Mouse (Mus musculus) embryonic facial prominence, embryonic 11.5 days (tissue): Measurements from ENCODE around the gene Cdh6. TPM values are rescaled to one million over a fixed set of nuclear protein-coding genes. Genes with fewer than 3 reads are reported as not detected.
A peak's percentile ranks its signal among the peaks of the same experiment; 100 is the strongest.

Experiments used
- ATAC-seq: fragments of 200-750 bp; cut with Nextera tagmentation; replicated peaks from 2 replicates; pipeline ENCODE4 v1.8.0; 2017; ENCODE audit warnings: low read depth; ENCODE audit not compliant: insufficient number of reproducible peaks, low FRiP score, low TSS enrichment
- DNase-seq: peaks from one replicate; pipeline ENCODE4 v3.0.0-alpha.2; 2015; ENCODE audit warnings: low spot score
- H3K27ac ChIP-seq: fragments of 300-500 bp; sonication (generic); replicated peaks from 2 replicates; pipeline ENCODE4 v1.5.1; 2014; ENCODE audit warnings: mild to moderate bottlenecking, low read depth, low read length, control low read depth
- H3K27me3 ChIP-seq: fragments of 300-500 bp; sonication (generic); 2 replicates; pipeline ENCODE4 v1.6.1; 2014; ENCODE audit warnings: mild to moderate bottlenecking, low read length, moderate library complexity, mixed read lengths; ENCODE audit not compliant: control insufficient read depth, insufficient read depth
- H3K36me3 ChIP-seq: fragments of 300-500 bp; sonication (generic); replicated peaks from 2 replicates; pipeline ENCODE4 v1.6.1; 2014; ENCODE audit warnings: low read depth, mild to moderate bottlenecking, low read length, moderate library complexity, mixed read lengths; ENCODE audit not compliant: control insufficient read depth, insufficient read depth
- H3K4me1 ChIP-seq: fragments of 300-500 bp; sonication (generic); 2 replicates; pipeline ENCODE4 v1.6.1; 2014; ENCODE audit warnings: low read length, mixed read lengths; ENCODE audit not compliant: control insufficient read depth, insufficient read depth
- H3K4me2 ChIP-seq: fragments of 300-500 bp; sonication (generic); 2 replicates; pipeline ENCODE4 v1.6.1; 2014; ENCODE audit warnings: low read depth, mild to moderate bottlenecking, control low read depth, low read length, moderate library complexity
- H3K4me3 ChIP-seq: fragments of 300-500 bp; sonication (generic); 2 replicates; pipeline ENCODE4 v1.5.1; 2014; ENCODE audit warnings: low read depth, low read length, control low read depth
- H3K9ac ChIP-seq: fragments of 300-500 bp; sonication (generic); replicated peaks from 2 replicates; pipeline ENCODE4 v1.6.1; 2014; ENCODE audit warnings: mild to moderate bottlenecking, control low read depth, low read length
- H3K9me3 ChIP-seq: fragments of 300-500 bp; sonication (generic); replicated peaks from 2 replicates; pipeline ENCODE4 v1.6.1; 2016; ENCODE audit warnings: mild to moderate bottlenecking, low read length, inconsistent platforms, mixed read lengths; ENCODE audit not compliant: control insufficient read depth
- WGBS: fragments of 180-500 bp; shearing (Covaris S2); extraction: QIAGEN DNeasy Blood & Tissue Kit; methylation state at CpG from one replicate; pipeline ENCODE4 v1.1.7; 2014; 5-methylcytosine and 5-hydroxymethylcytosine counted together
- polyA plus RNA-seq: library from polyadenylated mRNA; unstranded; fragments of >200 nt; fragmentation: Nextera tagmentation; extraction: Ambion mirVana; gene quantifications from 2 replicates; pipeline ENCODE4 v1.2.1, GENCODE M21; 2014

Cdh6 gene
- polyA plus RNA-seq, 1 experiment from 2014 or later: 14.6 TPM

GRCm38 (mm10) chr15:13030641-13031040, 142.8 kb downstream of the Cdh6 start:
- H3K9me3 ChIP-seq: no peaks in the 10 kb centered on the region
- no peak for DNase-seq
- 79% methylated on average over 2 of the region's 2 CpGs for WGBS

GRCm38 (mm10) chr15:13027513-13027912, 146.0 kb downstream of the Cdh6 start:
- H3K4me3 ChIP-seq: no peak overlapping the region
- H3K36me3 ChIP-seq: no peaks in the 10 kb centered on the region
- H3K27me3 ChIP-seq: no peaks in the 10 kb centered on the region
- no peak overlapping the region for H3K27ac ChIP-seq
- no peaks in the 10 kb centered on the region for H3K9me3 ChIP-seq
- ATAC-seq: no peak
- no peaks in the 10 kb centered on the region for H3K4me1 ChIP-seq
- no peak overlapping the region for H3K4me2 ChIP-seq
- WGBS: 57% methylated on average over 5 of the region's 5 CpGs
- no peak overlapping the region for H3K9ac ChIP-seq
- DNase-seq: no peak

More at GRCm38 (mm10) chr15:13030641-13031040, 142.8 kb downstream of the Cdh6 start:
- H3K27ac ChIP-seq: no peak overlapping the region
- no peaks in the 10 kb centered on the region for H3K36me3 ChIP-seq
- no peak for ATAC-seq
- H3K9ac ChIP-seq: no peak overlapping the region
- no peaks in the 10 kb centered on the region for H3K4me1 ChIP-seq
- H3K4me3 ChIP-seq: no peak overlapping the region
- H3K27me3 ChIP-seq: no peaks in the 10 kb centered on the region
- H3K4me2 ChIP-seq: no peak overlapping the region

- H3K36me3 ChIP-seq: no peaks in the 10 kb centered on the region
- H3K27me3 ChIP-seq: no peaks in the 10 kb centered on the region
- ATAC-seq (no peak), DNase-seq (no peak)
- no peak overlapping the region for H3K27ac ChIP-seq
- no peaks in the 10 kb centered on the region for H3K9me3 ChIP-seq
- H3K4me1 ChIP-seq: no peaks in the 10 kb centered on the region
- no peak overlapping the region for H3K4me2 ChIP-seq
- H3K9ac ChIP-seq: no peak overlapping the region
- no peak overlapping the region for H3K4me3 ChIP-seq
- WGBS: 62% methylated on average over 2 of the region's 2 CpGs
These were observed 156.6 kb downstream of the Cdh6 start for GRCm38 (mm10) chr15:13016756-13017357.

- Histone ChIP-seq H3K4me2 (no peak overlapping the region), H3K4me1 (no peaks in the 10 kb centered on the region), H3K9ac (no peak overlapping the region), H3K36me3 (no peaks in the 10 kb centered on the region), H3K27ac (no peak overlapping the region), H3K4me3 (no peak overlapping the region), H3K27me3 (no peaks in the 10 kb centered on the region), H3K9me3 (no peaks in the 10 kb centered on the region)
- ATAC-seq (no peak), DNase-seq (no peak)
- WGBS: 76% methylated on average over 4 of the region's 4 CpGs
These were observed 164.7 kb downstream of the Cdh6 start for GRCm38 (mm10) chr15:13008803-13009202.

GRCm38 (mm10) chr15:13005934-13006333, 167.5 kb downstream of the Cdh6 start:
- ATAC-seq (no peak), DNase-seq (peak; percentile 3)
- Histone ChIP-seq H3K4me1 (no peaks in the 10 kb centered on the region), H3K9me3 (no peaks in the 10 kb centered on the region), H3K27me3 (no peaks in the 10 kb centered on the region), H3K9ac (no peak overlapping the region), H3K36me3 (no peaks in the 10 kb centered on the region), H3K4me3 (no peak overlapping the region), H3K4me2 (no peak overlapping the region), H3K27ac (no peak overlapping the region)
- WGBS: 78% methylated on average over 13 of the region's 13 CpGs

- no peak overlapping the region for H3K4me3 ChIP-seq
- no peak overlapping the region for H3K9ac ChIP-seq
- no peaks in the 10 kb centered on the region for H3K4me1 ChIP-seq
- H3K27me3 ChIP-seq: no peaks in the 10 kb centered on the region
- H3K9me3 ChIP-seq: no peaks in the 10 kb centered on the region
- DNase-seq (no peak), ATAC-seq (no peak)
- H3K36me3 ChIP-seq: no peaks in the 10 kb centered on the region
- no peak overlapping the region for H3K4me2 ChIP-seq
- H3K27ac ChIP-seq: no peak overlapping the region
- 69% methylated on average over 7 of the region's 7 CpGs for WGBS
These were observed 171.9 kb downstream of the Cdh6 start for GRCm38 (mm10) chr15:13001549-13001948.

- WGBS: 69% methylated on average over 9 of the region's 9 CpGs
- no peak for ATAC-seq
These were observed 178.7 kb downstream of the Cdh6 start for GRCm38 (mm10) chr15:12994563-12995359.

More at GRCm38 (mm10) chr15:12994563-12995359, 178.7 kb downstream of the Cdh6 start:
- Histone ChIP-seq H3K4me1 (no peaks in the 10 kb centered on the region), H3K4me3 (no peak overlapping the region), H3K36me3 (no peaks in the 10 kb centered on the region), H3K27ac (no peak overlapping the region), H3K4me2 (no peak overlapping the region), H3K9ac (no peak overlapping the region), H3K9me3 (no peaks in the 10 kb centered on the region), H3K27me3 (no peaks in the 10 kb centered on the region)
- peak; percentile 5 for DNase-seq
